Mouse (Mus musculus) heart, adult 2 months (tissue): ENCODE data around the gene Prop1. TPM values are rescaled to one million over a fixed set of nuclear protein-coding genes. Genes with fewer than 3 reads are reported as not detected.

Experiments used
- DNase-seq, 2 experiments: peaks; one replicate each; pipeline ENCODE4 v3.0.0; 2021
- H3K27ac ChIP-seq: fragments of 200-600 bp; 2 replicates; pipeline ENCODE4 v1.8.1; 2022
- H3K27me3 ChIP-seq: fragments of 200-500 bp; 2 replicates; pipeline ENCODE4 v1.6.1; 2012; ENCODE audit warnings: mild to moderate bottlenecking, low read length, inconsistent platforms, mixed read lengths; ENCODE audit not compliant: control insufficient read depth, insufficient read depth
- H3K36me3 ChIP-seq: fragments of 200-500 bp; 2 replicates; pipeline ENCODE4 v1.6.1; 2012; ENCODE audit warnings: low read length, inconsistent platforms; ENCODE audit not compliant: control insufficient read depth, insufficient read depth
- H3K4me1 ChIP-seq: fragments of 200-500 bp; 2 replicates; pipeline ENCODE4 v1.6.1; 2011; ENCODE audit warnings: low read length; ENCODE audit not compliant: control insufficient read depth, insufficient read depth
- H3K4me3 ChIP-seq: fragments of 200-600 bp; 2 replicates; pipeline ENCODE4 v1.8.1; 2022
- H3K79me2 ChIP-seq: fragments of 200-500 bp; replicated peaks from 2 replicates; pipeline ENCODE4 v1.6.1; 2012; ENCODE audit warnings: mild to moderate bottlenecking, inconsistent platforms, low read length, moderate library complexity, mixed read lengths; ENCODE audit not compliant: control insufficient read depth, insufficient read depth
- H3K9ac ChIP-seq: fragments of 200-500 bp; 2 replicates; pipeline ENCODE4 v1.6.1; 2012; ENCODE audit warnings: low read depth, mild to moderate bottlenecking, control low read depth, inconsistent platforms, low read length, mixed read lengths
- CTCF ChIP-seq: fragments of 200-600 bp; IDR thresholded peaks from 2 replicates; pipeline ENCODE4 v1.8.1; 2022; ENCODE audit warnings: antibody characterized with exemption, mild to moderate bottlenecking, moderate library complexity
- EP300 ChIP-seq: fragments of 200-500 bp; IDR thresholded peaks from 2 replicates; pipeline ENCODE4 v1.6.1; 2011; ENCODE audit warnings: low read depth, low read length, control low read depth; ENCODE audit not compliant: insufficient read depth
- POLR2A ChIP-seq: fragments of 200-500 bp; IDR thresholded peaks from 2 replicates; pipeline ENCODE4 v1.6.1; 2011; ENCODE audit warnings: mild to moderate bottlenecking, low read depth, low read length, control low read depth; ENCODE audit not compliant: insufficient read depth
- WGBS: fragments of 180-500 bp; shearing (Covaris S2); methylation state at CpG from one replicate; pipeline ENCODE4 v1.1.7; 2018; 5-methylcytosine and 5-hydroxymethylcytosine counted together
- intact Hi-C: fragments of 180-260 bp; cut with DNase I; formaldehyde crosslinking; loops from one replicate; pipeline ENCODE4 v1.15.1; 2025
- long read RNA-seq: library from polyadenylated mRNA; stranded (forward); transcript quantifications from one replicate; pipeline ENCODE4 v2.0.0, GENCODE M21; 2021
- polyA plus RNA-seq: library from polyadenylated mRNA; depleted of rRNA; stranded (reverse); fragments of >200 nt; gene quantifications from 2 replicates; pipeline ENCODE4 v1.2.3, GENCODE M21; 2012; rRNA removed
- total RNA-seq, 2 experiments: library from RNA; stranded (reverse); gene quantifications; 2 replicates each; pipeline ENCODE4 v1.2.3; 2021

Gene Prop1
- total RNA-seq (not detected), polyA plus RNA-seq (not detected in 2 replicates)
- long read RNA-seq = 0 reads

GRCm38 (mm10) chr11:50953665-50954064 lies at the start of gene Prop1:
Gene Prop1, minus strand, starts transcription at chr11:50953765.
- peaks cover 3% of the 10 kb centered on the region for H3K27me3 ChIP-seq
- no peak for DNase-seq
- TF ChIP-seq EP300 = no peak
- no peak for TF ChIP-seq POLR2A
- no peak for TF ChIP-seq CTCF
- intact Hi-C loops = no loop called here
- H3K9ac ChIP-seq = no peak within 1 kb of the TSS
- no peak within 1 kb of the TSS for H3K27ac ChIP-seq
- H3K4me3 ChIP-seq = no peak within 1 kb of the TSS
- H3K79me2 ChIP-seq = no peaks in the 10 kb centered on the region
- H3K36me3 ChIP-seq = no peaks in the 10 kb centered on the region
- WGBS = 69% methylated on average over 6 of the region's 6 CpGs
- H3K4me1 ChIP-seq = no peaks in the 10 kb centered on the region

GRCm38 (mm10) chr11:51003296-51003695 lies 49.7 kb upstream of the Prop1 start, which contains the start of gene Olfr51:
Gene Olfr51, plus strand, starts transcription at chr11:51003596.
- WGBS = 64% methylated on average over 5 of the region's 5 CpGs
- DNase-seq = no peak
- Histone ChIP-seq H3K9ac (no peak within 1 kb of the TSS), H3K4me1 (no peaks in the 10 kb centered on the region), H3K79me2 (no peaks in the 10 kb centered on the region), H3K27me3 (0 out of 2 replicates have a peak, but pooled peaks cover 1% of the 10 kb centered on the region), H3K27ac (no peak within 1 kb of the TSS), H3K4me3 (no peak within 1 kb of the TSS), H3K36me3 (no peaks in the 10 kb centered on the region)
- no peak for TF ChIP-seq CTCF
- intact Hi-C loops = no loop called here

GRCm38 (mm10) chr11:50981667-50982066 lies 28.1 kb upstream of the Prop1 start, which contains the start of gene Olfr1377:
Gene Olfr1377, plus strand, starts transcription at chr11:50981967.
- no peaks in the 10 kb centered on the region; the same call in none of the 2 replicates for H3K27me3 ChIP-seq
- DNase-seq = no peak

GRCm38 (mm10) chr11:50977216-50977615 lies 23.7 kb upstream of the Prop1 start:
- TF ChIP-seq EP300 = no peak
- no peak for TF ChIP-seq CTCF
- TF ChIP-seq POLR2A = no peak
- Histone ChIP-seq H3K4me3 (no peak overlapping the region), H3K27me3 (no peaks in the 10 kb centered on the region; the same call in 1 of the 2 replicates), H3K36me3 (no peaks in the 10 kb centered on the region), H3K4me1 (no peaks in the 10 kb centered on the region), H3K27ac (no peak overlapping the region), H3K79me2 (no peaks in the 10 kb centered on the region), H3K9ac (no peak overlapping the region)
- 69% methylated on average over 4 of the region's 4 CpGs for WGBS
- no peak for DNase-seq
- intact Hi-C loops = no loop called here

More at GRCm38 (mm10) chr11:50981667-50982066, 28.1 kb upstream of the Prop1 start, which contains the start of gene Olfr1377:
- Histone ChIP-seq H3K27ac (no peak within 1 kb of the TSS), H3K9ac (no peak within 1 kb of the TSS), H3K36me3 (no peaks in the 10 kb centered on the region), H3K4me1 (no peaks in the 10 kb centered on the region), H3K79me2 (no peaks in the 10 kb centered on the region), H3K4me3 (no peak within 1 kb of the TSS)
- TF ChIP-seq EP300 (no peak), POLR2A (no peak), CTCF (no peak)
- intact Hi-C loops = no loop called here
- WGBS = 61% methylated on average over 5 of the region's 5 CpGs

- intact Hi-C loops = no loop called here
- H3K27me3 ChIP-seq = 0 out of 2 replicates have a peak, but pooled peaks cover 2% of the 10 kb centered on the region
- H3K36me3 ChIP-seq = no peaks in the 10 kb centered on the region
- no peak within 1 kb of the TSS for H3K4me3 ChIP-seq
- no peaks in the 10 kb centered on the region for H3K4me1 ChIP-seq
- DNase-seq = no peak
- H3K27ac ChIP-seq = no peak within 1 kb of the TSS
- WGBS = 89% methylated on average over 11 of the region's 11 CpGs
- H3K79me2 ChIP-seq = no peaks in the 10 kb centered on the region
- TF ChIP-seq CTCF (no peak), POLR2A (no peak), EP300 (no peak)
- H3K9ac ChIP-seq = no peak within 1 kb of the TSS
Observed at GRCm38 (mm10) chr11:50966230-50966629, 12.7 kb upstream of the Prop1 start, which contains the start of gene Olfr1378. Gene Olfr1378, plus strand, starts transcription at chr11:50966530.

- Histone ChIP-seq H3K79me2 (no peaks in the 10 kb centered on the region), H3K9ac (no peak overlapping the region), H3K36me3 (no peaks in the 10 kb centered on the region), H3K27ac (no peak overlapping the region), H3K4me1 (no peaks in the 10 kb centered on the region), H3K4me3 (no peak overlapping the region), H3K27me3 (0 out of 2 replicates have a peak, but pooled peaks cover 2% of the 10 kb centered on the region)
- peak; percentile 68; the same call in 1 of the 2 replicates for TF ChIP-seq POLR2A
- TF ChIP-seq CTCF = no peak
- TF ChIP-seq EP300 = no peak
- WGBS = 46% methylated on average over 2 of the region's 2 CpGs
- no peak for DNase-seq
- intact Hi-C loops = no loop called here
Observed at GRCm38 (mm10) chr11:50964886-50965285, 11.3 kb upstream of the Prop1 start.
